Mouse (Mus musculus): ENCODE measurements around the gene 1700013G24Rik. TPM values are rescaled to one million over a fixed set of nuclear protein-coding genes. Genes with fewer than 3 reads are reported as not detected.

1700013G24Rik gene
- polyA plus RNA-seq, 1 experiment from 2014 or later = not detected

DNA sequence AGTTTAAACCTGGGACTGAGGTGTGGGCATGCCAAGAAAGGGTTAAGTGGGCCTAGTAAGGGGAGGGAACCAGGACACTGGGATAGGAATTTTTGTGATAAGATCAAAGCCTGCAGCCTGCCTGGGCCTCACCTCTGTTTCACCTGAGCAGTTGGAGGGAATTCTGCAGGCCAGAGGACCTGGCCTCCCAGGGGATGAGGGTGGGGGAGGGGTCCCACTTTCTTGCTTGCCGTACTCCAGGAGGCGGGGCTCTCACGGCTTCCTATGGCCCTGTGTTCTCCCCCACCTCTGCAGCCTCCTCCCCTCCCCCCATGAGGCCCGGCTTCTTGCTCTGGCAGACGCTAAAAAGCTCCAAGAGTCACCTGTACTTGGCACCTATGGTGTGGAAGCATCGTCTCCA, 26.7 kb downstream of the 1700013G24Rik start:
- ATAC-seq (ENCODE audit: insufficient number of reproducible peaks, insufficient read depth, low FRiP score, low TSS enrichment, low read depth) = no peak
- H3K27me3 ChIP-seq = no peaks in the 10 kb centered on the region
- H3K9me3 ChIP-seq = no peaks in the 10 kb centered on the region
- 5% methylated on average over 6 of the region's 6 CpGs for WGBS
- H3K4me1 ChIP-seq = peaks cover 85% of the 10 kb centered on the region
- peak overlapping the region; percentile 48; the same call in 1 of the 2 replicates for H3K27ac ChIP-seq
- 0 out of 2 replicates have a peak overlapping the region, but pooled peaks have one; percentile 12 for H3K9ac ChIP-seq
- H3K36me3 ChIP-seq = no peaks in the 10 kb centered on the region
- H3K4me3 ChIP-seq = no peak overlapping the region
- peak overlapping the region; percentile 24 for H3K4me2 ChIP-seq

DNA sequence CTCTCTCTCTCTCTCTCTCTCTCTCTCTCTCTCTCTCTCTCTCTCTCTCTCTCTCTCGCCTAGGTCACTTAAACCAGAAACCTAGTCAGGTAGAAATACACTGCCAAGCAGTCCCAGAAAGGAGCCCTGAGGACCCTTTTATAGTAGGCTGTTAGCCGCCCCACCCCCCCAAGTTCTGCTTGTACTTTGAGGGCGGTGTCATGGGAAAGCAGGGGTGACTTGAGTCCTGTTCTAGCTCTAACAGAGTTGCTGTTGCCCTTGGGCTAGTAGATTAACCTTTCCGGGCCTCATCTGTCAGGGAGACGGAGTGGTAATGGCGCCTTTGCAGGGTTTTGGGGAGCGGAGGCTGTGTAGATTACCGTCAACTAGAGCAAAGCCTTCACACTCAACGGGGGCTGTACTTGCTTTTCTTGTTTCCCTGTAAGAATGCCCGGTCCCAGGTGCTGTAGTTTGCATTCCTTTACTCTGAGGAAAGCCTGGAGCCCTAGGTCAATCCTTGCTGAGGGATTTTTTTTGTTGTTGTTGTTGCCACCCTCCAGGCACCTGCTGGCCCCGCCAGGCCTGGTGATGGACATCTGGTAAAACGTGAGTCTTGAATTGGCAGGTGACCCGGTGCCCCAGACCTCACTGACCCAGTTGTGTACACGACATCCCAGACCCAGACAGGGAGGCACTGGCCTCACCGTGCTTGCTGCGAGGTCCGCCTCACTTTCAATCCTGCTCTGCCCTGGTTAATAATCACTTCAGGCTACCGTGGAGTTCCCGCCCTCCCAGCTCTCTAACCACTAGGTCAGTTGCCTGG, 27.3 kb downstream of the 1700013G24Rik start:
- Histone ChIP-seq H3K36me3 (no peaks in the 10 kb centered on the region), H3K4me1 (peaks cover 87% of the 10 kb centered on the region), H3K4me2 (peak overlapping the region; percentile 24; the same call in 1 of the 2 replicates), H3K4me3 (no peak overlapping the region), H3K27me3 (no peaks in the 10 kb centered on the region), H3K9ac (peak overlapping the region; percentile 49; the same call in 1 of the 2 replicates), H3K27ac (peak overlapping the region; percentile 68), H3K9me3 (no peaks in the 10 kb centered on the region)
- ATAC-seq (ENCODE audit: insufficient number of reproducible peaks, insufficient read depth, low FRiP score, low TSS enrichment, low read depth) = no peak
- 23% methylated on average over 19 of the region's 19 CpGs for WGBS

DNA sequence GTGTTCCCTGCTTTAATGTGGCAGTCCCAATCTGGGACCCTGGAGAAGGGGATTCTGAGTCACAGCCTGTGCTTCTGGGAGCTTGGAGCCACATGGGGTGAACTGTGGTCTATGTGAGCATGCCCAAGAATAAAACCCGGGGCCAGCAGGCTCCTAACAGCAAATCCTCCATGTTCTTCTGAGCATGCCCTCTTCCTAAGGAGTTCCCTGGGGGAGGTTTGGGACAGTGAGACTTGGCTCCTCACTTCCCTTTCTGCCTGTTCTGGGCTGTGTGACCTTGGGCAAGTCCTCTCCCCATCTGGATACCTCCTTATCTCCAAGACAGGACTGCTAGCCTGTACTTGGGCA, 27.9 kb downstream of the 1700013G24Rik start:
- Histone ChIP-seq H3K4me2 (no peak overlapping the region), H3K36me3 (no peaks in the 10 kb centered on the region), H3K4me1 (peaks cover 87% of the 10 kb centered on the region), H3K4me3 (no peak overlapping the region), H3K9me3 (no peaks in the 10 kb centered on the region), H3K27me3 (no peaks in the 10 kb centered on the region), H3K9ac (peak overlapping the region; percentile 49; the same call in 1 of the 2 replicates), H3K27ac (peak overlapping the region; percentile 68)
- WGBS = 24% methylated on average over 1 of the region's 1 CpGs
- ATAC-seq (ENCODE audit: insufficient number of reproducible peaks, insufficient read depth, low FRiP score, low TSS enrichment, low read depth) = no peak

DNA sequence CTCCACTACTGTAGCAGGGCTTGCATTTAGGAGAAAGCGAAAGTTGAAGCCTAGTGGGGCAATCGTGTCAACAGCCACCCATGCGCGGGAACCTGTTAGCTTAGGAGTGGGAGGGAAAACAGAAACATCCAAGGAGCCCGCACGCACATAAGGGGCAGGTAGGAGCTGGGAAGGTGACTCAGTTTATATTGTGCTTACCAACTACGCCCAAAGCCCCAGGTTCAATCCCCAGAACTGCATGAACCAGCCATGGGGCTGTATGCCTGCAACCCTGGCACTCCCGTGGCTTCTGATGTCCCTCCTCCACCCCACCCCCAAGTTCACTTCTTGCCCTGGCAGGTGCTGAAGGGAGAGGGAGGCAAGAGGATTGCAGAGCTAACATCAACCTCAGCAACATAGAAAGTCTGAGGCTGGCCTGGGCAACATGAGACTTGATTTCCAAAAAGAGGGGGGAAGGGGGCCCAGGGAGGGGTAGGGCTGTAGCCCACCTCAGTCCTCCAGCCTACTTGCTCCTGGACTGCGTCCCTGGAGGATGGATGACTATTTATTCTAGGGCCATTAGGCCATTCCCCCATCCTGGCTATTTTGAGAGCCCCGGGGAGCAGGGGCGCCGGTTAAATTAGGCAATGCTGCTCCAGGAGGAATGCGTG, 28.4 kb downstream of the 1700013G24Rik start:
- H3K27me3 ChIP-seq = no peaks in the 10 kb centered on the region
- H3K36me3 ChIP-seq = no peaks in the 10 kb centered on the region
- 41% methylated on average over 13 of the region's 13 CpGs for WGBS
- ATAC-seq (ENCODE audit: insufficient number of reproducible peaks, insufficient read depth, low FRiP score, low TSS enrichment, low read depth) = no peak
- H3K4me1 ChIP-seq = peaks cover 87% of the 10 kb centered on the region
- no peak overlapping the region for H3K9ac ChIP-seq
- H3K9me3 ChIP-seq = no peaks in the 10 kb centered on the region
- peak overlapping the region; percentile 5; the same call in 1 of the 2 replicates for H3K4me2 ChIP-seq
- no peak overlapping the region for H3K4me3 ChIP-seq
- H3K27ac ChIP-seq = peak overlapping the region; percentile 68

DNA sequence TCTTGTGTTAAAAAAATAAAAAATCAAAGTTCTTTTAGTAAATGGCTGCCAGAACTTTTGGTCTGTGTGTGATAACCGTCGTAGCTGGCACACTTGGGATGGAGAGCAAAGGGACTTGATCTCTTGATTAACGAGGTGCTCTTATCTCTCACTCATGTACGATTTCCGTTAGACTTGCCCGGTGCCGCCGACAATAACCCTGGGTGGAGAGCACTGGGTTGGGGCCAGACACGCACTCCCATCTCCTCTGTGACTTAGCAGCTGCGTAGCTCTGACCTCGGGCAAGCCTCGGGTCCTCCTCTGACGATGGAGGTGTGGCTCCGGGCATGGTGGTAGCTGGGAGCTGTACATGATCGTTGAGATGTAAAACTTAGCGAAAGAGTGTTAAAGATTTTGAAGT, 30.8 kb downstream of the 1700013G24Rik start:
- H3K36me3 ChIP-seq = no peaks in the 10 kb centered on the region
- H3K9me3 ChIP-seq = no peaks in the 10 kb centered on the region
- H3K4me1 ChIP-seq = peaks cover 87% of the 10 kb centered on the region
- WGBS = 73% methylated on average over 16 of the region's 16 CpGs
- ATAC-seq (ENCODE audit: insufficient number of reproducible peaks, insufficient read depth, low FRiP score, low TSS enrichment, low read depth) = no peak
- no peak overlapping the region for H3K4me3 ChIP-seq
- H3K27me3 ChIP-seq = no peaks in the 10 kb centered on the region
- no peak overlapping the region for H3K9ac ChIP-seq
- H3K4me2 ChIP-seq = no peak overlapping the region
- no peak overlapping the region for H3K27ac ChIP-seq

DNA sequence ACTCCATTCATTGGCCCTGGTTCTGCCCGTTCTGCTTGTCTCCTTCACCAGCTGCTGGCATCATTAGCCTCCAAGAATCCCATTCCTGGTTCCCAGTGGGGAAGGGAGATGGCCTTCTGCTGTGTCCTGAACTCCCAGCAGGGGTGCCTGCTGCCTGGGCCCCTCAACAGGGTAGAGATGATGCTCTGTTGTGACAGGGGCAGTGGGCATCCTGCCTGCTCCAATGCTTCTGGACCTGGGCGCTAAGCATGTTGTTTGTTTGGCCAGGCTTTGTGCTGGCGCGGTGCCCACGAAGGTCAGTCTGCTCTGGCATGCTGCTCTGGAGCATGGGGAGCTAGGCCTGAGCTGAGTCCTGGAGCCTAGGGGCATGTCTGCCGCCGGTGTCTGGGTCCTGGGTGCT, 31.5 kb downstream of the 1700013G24Rik start:
- H3K4me1 ChIP-seq = peaks cover 87% of the 10 kb centered on the region
- H3K9me3 ChIP-seq = no peaks in the 10 kb centered on the region
- H3K27ac ChIP-seq = peak overlapping the region; percentile 44; the same call in 1 of the 2 replicates
- H3K4me2 ChIP-seq = no peak overlapping the region
- H3K9ac ChIP-seq = peak overlapping the region; percentile 44; the same call in 1 of the 2 replicates
- no peak for ATAC-seq (ENCODE audit: insufficient number of reproducible peaks, insufficient read depth, low FRiP score, low TSS enrichment, low read depth)
- H3K27me3 ChIP-seq = no peaks in the 10 kb centered on the region
- no peak overlapping the region for H3K4me3 ChIP-seq
- H3K36me3 ChIP-seq = no peaks in the 10 kb centered on the region
- WGBS = 75% methylated on average over 7 of the region's 7 CpGs

DNA sequence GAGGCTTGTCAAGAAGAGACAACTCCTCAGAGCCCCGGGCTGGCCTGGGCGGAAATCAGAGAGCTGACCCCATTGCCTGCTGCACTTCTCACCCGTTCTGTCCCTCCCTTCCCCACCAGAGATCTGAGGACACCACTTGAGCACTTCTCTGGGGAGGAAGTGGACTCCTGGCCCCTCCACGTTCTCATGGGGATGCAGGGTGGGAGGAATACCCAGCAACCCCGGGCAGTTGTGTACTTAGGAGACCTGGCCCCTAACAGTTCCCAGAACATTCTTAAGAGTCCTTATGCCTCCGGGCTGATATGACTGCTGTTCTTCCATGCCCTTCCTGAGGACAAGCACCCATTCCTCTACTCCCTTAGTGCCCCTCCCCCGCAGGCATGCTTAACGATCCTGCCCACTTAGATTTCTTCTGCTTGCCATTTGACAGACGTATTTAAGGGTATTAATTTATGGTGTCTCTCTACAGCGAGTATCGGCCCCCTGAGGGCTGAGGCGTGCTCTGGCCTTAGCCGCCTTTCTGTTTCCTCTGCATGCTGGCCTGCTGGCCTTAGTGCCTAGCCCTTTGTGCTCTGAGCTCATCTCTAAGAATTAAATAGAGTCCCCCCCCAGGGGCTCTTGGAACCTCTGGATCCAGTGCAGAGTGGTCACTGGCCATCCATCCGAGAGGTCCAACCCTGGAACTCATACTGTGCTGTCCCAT, 32.3 kb downstream of the 1700013G24Rik start:
- Histone ChIP-seq H3K27me3 (no peaks in the 10 kb centered on the region), H3K27ac (no peak overlapping the region), H3K9ac (peak overlapping the region; percentile 40; the same call in 1 of the 2 replicates), H3K4me2 (no peak overlapping the region), H3K4me1 (peaks cover 87% of the 10 kb centered on the region), H3K9me3 (no peaks in the 10 kb centered on the region), H3K36me3 (no peaks in the 10 kb centered on the region), H3K4me3 (no peak overlapping the region)
- 33% methylated on average over 14 of the region's 14 CpGs for WGBS
- ATAC-seq (ENCODE audit: insufficient number of reproducible peaks, insufficient read depth, low FRiP score, low TSS enrichment, low read depth) = no peak

DNA sequence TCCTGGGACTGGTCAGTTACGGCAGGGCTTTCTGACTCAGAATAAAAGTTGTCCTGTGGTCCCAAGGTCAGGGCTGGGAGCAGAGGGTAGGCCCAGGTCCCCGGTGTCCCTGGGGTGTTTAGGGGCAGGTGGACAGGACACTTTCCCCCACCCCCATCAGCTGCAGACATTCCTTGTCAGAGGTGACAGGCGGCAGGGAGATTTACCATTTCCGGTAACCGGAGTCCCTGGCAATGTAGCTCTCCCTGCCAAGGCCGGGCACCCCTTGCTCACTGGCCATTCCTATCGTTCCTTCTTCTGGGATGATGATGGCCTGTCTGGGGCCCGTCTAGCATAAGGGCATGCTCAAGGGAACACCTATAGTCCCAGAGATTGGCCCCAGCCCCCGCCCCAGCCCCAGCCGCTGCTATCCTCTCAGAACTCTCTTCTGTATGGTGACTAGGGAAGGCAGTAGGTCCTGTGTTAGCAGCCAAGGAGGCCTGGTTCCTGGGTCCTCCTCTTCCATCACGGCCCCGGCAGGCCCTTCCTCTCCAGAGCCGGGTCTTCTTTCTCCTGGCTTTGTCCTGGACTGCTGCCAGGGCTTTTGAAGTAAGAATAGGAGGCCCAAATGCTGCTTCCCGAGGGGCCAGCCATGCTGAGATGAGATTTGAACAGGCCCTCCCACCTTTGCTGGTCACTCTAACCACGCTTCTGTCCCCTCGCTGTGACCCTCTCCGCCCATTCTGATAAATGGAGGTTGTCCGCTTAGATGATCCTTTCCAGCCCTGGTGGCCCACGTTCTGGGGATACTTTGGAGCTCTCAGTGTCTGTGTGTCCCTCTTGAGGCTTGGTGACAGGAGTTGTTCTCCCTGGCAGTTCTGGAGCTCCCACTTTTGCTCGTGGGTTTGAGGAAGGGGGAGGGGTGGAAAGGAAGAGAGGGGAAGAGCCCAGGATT, 33.3 kb downstream of the 1700013G24Rik start:
- H3K27me3 ChIP-seq = no peaks in the 10 kb centered on the region
- H3K36me3 ChIP-seq = no peaks in the 10 kb centered on the region
- no peak for ATAC-seq (ENCODE audit: insufficient number of reproducible peaks, insufficient read depth, low FRiP score, low TSS enrichment, low read depth)
- H3K4me1 ChIP-seq = peaks cover 80% of the 10 kb centered on the region
- H3K9me3 ChIP-seq = no peaks in the 10 kb centered on the region
- H3K27ac ChIP-seq = peak overlapping the region; percentile 91
- WGBS = 40% methylated on average over 20 of the region's 20 CpGs
- no peak overlapping the region for H3K4me2 ChIP-seq
- H3K4me3 ChIP-seq = no peak overlapping the region
- peak overlapping the region; percentile 40; the same call in 1 of the 2 replicates for H3K9ac ChIP-seq

DNA sequence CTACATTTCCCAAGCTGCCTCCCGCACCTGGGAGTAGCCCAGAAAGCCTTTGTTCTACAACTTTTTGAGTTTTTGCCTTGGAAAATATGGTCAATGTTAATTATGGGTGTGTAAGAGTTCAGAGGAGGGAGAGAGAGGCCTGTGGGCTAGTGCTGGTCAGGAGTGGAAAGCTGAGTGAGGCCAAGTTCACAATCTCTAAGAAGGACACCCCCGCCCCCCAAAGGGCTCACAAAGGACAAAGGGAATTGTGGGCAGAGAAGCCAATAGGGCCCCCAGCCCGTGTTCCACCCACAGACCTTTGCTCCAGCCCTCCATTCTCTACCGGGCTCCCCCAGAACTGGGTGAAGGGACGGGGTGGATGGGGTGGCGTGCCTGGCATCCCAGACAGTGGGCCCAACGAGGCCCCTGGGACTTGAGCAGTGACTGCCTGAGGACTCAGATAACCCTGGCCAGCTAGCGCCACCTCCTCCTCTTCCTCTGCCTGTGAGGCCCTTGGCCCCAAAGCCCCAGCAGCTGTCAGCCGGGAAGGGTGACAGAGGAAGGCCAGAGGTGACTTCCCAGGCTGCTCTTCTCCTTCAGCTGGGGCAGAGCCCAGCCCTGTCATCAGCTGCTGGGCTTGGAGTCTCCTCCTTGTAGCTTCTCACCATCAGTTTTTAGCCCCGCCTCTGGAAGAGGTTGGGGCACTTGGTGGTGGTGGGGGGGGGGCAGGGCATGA, 34.4 kb downstream of the 1700013G24Rik start:
- Histone ChIP-seq H3K9ac (0 out of 2 replicates have a peak overlapping the region, but pooled peaks have one; percentile 7), H3K36me3 (no peaks in the 10 kb centered on the region), H3K4me1 (peaks cover 69% of the 10 kb centered on the region), H3K4me3 (no peak overlapping the region), H3K9me3 (no peaks in the 10 kb centered on the region), H3K27me3 (no peaks in the 10 kb centered on the region), H3K27ac (peak overlapping the region; percentile 91), H3K4me2 (peak overlapping the region; percentile 18; the same call in 1 of the 2 replicates)
- WGBS = 54% methylated on average over 10 of the region's 10 CpGs
- no peak for ATAC-seq (ENCODE audit: insufficient number of reproducible peaks, insufficient read depth, low FRiP score, low TSS enrichment, low read depth)

DNA sequence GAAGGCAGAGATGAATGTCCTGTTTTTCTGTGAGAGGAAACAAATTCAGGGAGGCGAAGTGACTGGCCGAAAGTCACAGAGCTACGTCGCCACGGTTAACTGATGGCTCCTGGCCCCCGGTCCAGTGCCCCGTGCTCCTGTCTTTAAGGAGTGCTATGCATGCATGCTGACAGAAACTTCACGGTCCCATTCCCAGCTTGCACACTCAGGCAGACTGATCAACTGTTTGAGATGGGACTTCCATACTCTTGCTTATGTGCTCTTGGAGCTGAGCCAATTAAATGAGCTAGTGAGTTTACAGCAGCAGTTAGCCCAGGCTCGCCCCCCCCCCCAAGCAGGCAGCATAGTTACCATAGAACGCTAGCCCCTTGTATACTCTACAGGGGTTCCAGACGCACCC, 35.0 kb downstream of the 1700013G24Rik start:
- peaks cover 66% of the 10 kb centered on the region for H3K4me1 ChIP-seq
- no peak overlapping the region for H3K9ac ChIP-seq
- 43% methylated on average over 11 of the region's 11 CpGs for WGBS
- no peaks in the 10 kb centered on the region for H3K36me3 ChIP-seq
- H3K27ac ChIP-seq = peak overlapping the region; percentile 91
- no peaks in the 10 kb centered on the region for H3K9me3 ChIP-seq
- no peaks in the 10 kb centered on the region for H3K27me3 ChIP-seq
- ATAC-seq (ENCODE audit: insufficient number of reproducible peaks, insufficient read depth, low FRiP score, low TSS enrichment, low read depth) = no peak
- H3K4me2 ChIP-seq = peak overlapping the region; percentile 18; the same call in 1 of the 2 replicates
- no peak overlapping the region for H3K4me3 ChIP-seq
